Mouse (Mus musculus): ENCODE data around the gene Egfem1.

The Egfem1 gene

GRCm38 (mm10) chr3:29107134-29107533, 25.3 kb downstream of the Egfem1 start:
- no peaks in the 10 kb centered on the region for H3K27me3 ChIP-seq (ENCODE audit: control insufficient read depth, insufficient read depth, low read length, poor library complexity, severe bottlenecking)
- DNase-seq (ENCODE audit: low read depth, low spot score) = no peak

GRCm38 (mm10) chr3:29110321-29110720, 28.5 kb downstream of the Egfem1 start:
- no peak for DNase-seq (ENCODE audit: low read depth, low spot score)
- no peaks in the 10 kb centered on the region for H3K27me3 ChIP-seq (ENCODE audit: control insufficient read depth, insufficient read depth, low read length, poor library complexity, severe bottlenecking)
- no peaks in the 10 kb centered on the region for H3K36me3 ChIP-seq (ENCODE audit: control insufficient read depth, insufficient read depth, low read length, poor library complexity, severe bottlenecking)

More at GRCm38 (mm10) chr3:29107134-29107533, 25.3 kb downstream of the Egfem1 start:
- H3K36me3 ChIP-seq (ENCODE audit: control insufficient read depth, insufficient read depth, low read length, poor library complexity, severe bottlenecking) = no peaks in the 10 kb centered on the region

- H3K36me3 ChIP-seq (ENCODE audit: control insufficient read depth, insufficient read depth, low read length, poor library complexity, severe bottlenecking) = no peaks in the 10 kb centered on the region
- H3K27me3 ChIP-seq (ENCODE audit: control insufficient read depth, insufficient read depth, low read length, poor library complexity, severe bottlenecking) = no peaks in the 10 kb centered on the region
- DNase-seq (ENCODE audit: low read depth, low spot score) = no peak
These were observed 32.7 kb downstream of the Egfem1 start for GRCm38 (mm10) chr3:29114517-29114916.

GRCm38 (mm10) chr3:29117379-29117778, 35.6 kb downstream of the Egfem1 start:
- H3K36me3 ChIP-seq (ENCODE audit: control insufficient read depth, insufficient read depth, low read length, poor library complexity, severe bottlenecking) = no peaks in the 10 kb centered on the region
- DNase-seq (ENCODE audit: low read depth, low spot score) = no peak
- no peaks in the 10 kb centered on the region for H3K27me3 ChIP-seq (ENCODE audit: control insufficient read depth, insufficient read depth, low read length, poor library complexity, severe bottlenecking)

- H3K36me3 ChIP-seq (ENCODE audit: control insufficient read depth, insufficient read depth, low read length, poor library complexity, severe bottlenecking) = no peaks in the 10 kb centered on the region
- no peak for DNase-seq (ENCODE audit: low read depth, low spot score)
- H3K27me3 ChIP-seq (ENCODE audit: control insufficient read depth, insufficient read depth, low read length, poor library complexity, severe bottlenecking) = no peaks in the 10 kb centered on the region
These were observed 40.7 kb downstream of the Egfem1 start for GRCm38 (mm10) chr3:29122556-29122955.

GRCm38 (mm10) chr3:29132054-29132931, 50.5 kb downstream of the Egfem1 start:
- Histone ChIP-seq H3K27me3 (ENCODE audit: control insufficient read depth, insufficient read depth, low read length, poor library complexity, severe bottlenecking) (no peaks in the 10 kb centered on the region), H3K36me3 (ENCODE audit: control insufficient read depth, insufficient read depth, low read length, poor library complexity, severe bottlenecking) (no peaks in the 10 kb centered on the region)
- no peak for DNase-seq (ENCODE audit: low read depth, low spot score)

GRCm38 (mm10) chr3:29134509-29134908, 52.7 kb downstream of the Egfem1 start:
- DNase-seq (ENCODE audit: low read depth, low spot score) = no peak
- Histone ChIP-seq H3K27me3 (ENCODE audit: control insufficient read depth, insufficient read depth, low read length, poor library complexity, severe bottlenecking) (no peaks in the 10 kb centered on the region), H3K36me3 (ENCODE audit: control insufficient read depth, insufficient read depth, low read length, poor library complexity, severe bottlenecking) (no peaks in the 10 kb centered on the region)

- no peaks in the 10 kb centered on the region for H3K27me3 ChIP-seq (ENCODE audit: control insufficient read depth, insufficient read depth, low read length, poor library complexity, severe bottlenecking)
- DNase-seq (ENCODE audit: low read depth, low spot score) = no peak
- no peaks in the 10 kb centered on the region for H3K36me3 ChIP-seq (ENCODE audit: control insufficient read depth, insufficient read depth, low read length, poor library complexity, severe bottlenecking)
These were observed 53.6 kb downstream of the Egfem1 start for GRCm38 (mm10) chr3:29135176-29136064.

GRCm38 (mm10) chr3:29136065-29136955, 54.5 kb downstream of the Egfem1 start:
- DNase-seq (ENCODE audit: low read depth, low spot score) = no peak
- Histone ChIP-seq H3K27me3 (ENCODE audit: control insufficient read depth, insufficient read depth, low read length, poor library complexity, severe bottlenecking) (no peaks in the 10 kb centered on the region), H3K36me3 (ENCODE audit: control insufficient read depth, insufficient read depth, low read length, poor library complexity, severe bottlenecking) (no peaks in the 10 kb centered on the region)

GRCm38 (mm10) chr3:29168401-29168800, 86.6 kb downstream of the Egfem1 start:
- Histone ChIP-seq H3K36me3 (ENCODE audit: control insufficient read depth, insufficient read depth, low read length, poor library complexity, severe bottlenecking) (no peaks in the 10 kb centered on the region), H3K27me3 (ENCODE audit: control insufficient read depth, insufficient read depth, low read length, poor library complexity, severe bottlenecking) (no peaks in the 10 kb centered on the region)
- no peak for DNase-seq (ENCODE audit: low read depth, low spot score)

GRCm38 (mm10) chr3:29169003-29169402, 87.2 kb downstream of the Egfem1 start:
- Histone ChIP-seq H3K27me3 (ENCODE audit: control insufficient read depth, insufficient read depth, low read length, poor library complexity, severe bottlenecking) (no peaks in the 10 kb centered on the region), H3K36me3 (ENCODE audit: control insufficient read depth, insufficient read depth, low read length, poor library complexity, severe bottlenecking) (no peaks in the 10 kb centered on the region)
- no peak for DNase-seq (ENCODE audit: low read depth, low spot score)

- Histone ChIP-seq H3K27me3 (ENCODE audit: control insufficient read depth, insufficient read depth, low read length, poor library complexity, severe bottlenecking) (no peaks in the 10 kb centered on the region), H3K36me3 (ENCODE audit: control insufficient read depth, insufficient read depth, low read length, poor library complexity, severe bottlenecking) (no peaks in the 10 kb centered on the region)
- DNase-seq (ENCODE audit: low read depth, low spot score) = no peak
These were observed 95.2 kb downstream of the Egfem1 start for GRCm38 (mm10) chr3:29176991-29177390.

- H3K36me3 ChIP-seq (ENCODE audit: control insufficient read depth, insufficient read depth, low read length, poor library complexity, severe bottlenecking) = no peaks in the 10 kb centered on the region
- no peaks in the 10 kb centered on the region for H3K27me3 ChIP-seq (ENCODE audit: control insufficient read depth, insufficient read depth, low read length, poor library complexity, severe bottlenecking)
- no peak for DNase-seq (ENCODE audit: low read depth, low spot score)
These were observed 101.2 kb downstream of the Egfem1 start for GRCm38 (mm10) chr3:29182988-29183387.

GRCm38 (mm10) chr3:29183615-29184198, 101.9 kb downstream of the Egfem1 start:
- no peaks in the 10 kb centered on the region for H3K27me3 ChIP-seq (ENCODE audit: control insufficient read depth, insufficient read depth, low read length, poor library complexity, severe bottlenecking)
- no peaks in the 10 kb centered on the region for H3K36me3 ChIP-seq (ENCODE audit: control insufficient read depth, insufficient read depth, low read length, poor library complexity, severe bottlenecking)
- DNase-seq (ENCODE audit: low read depth, low spot score) = no peak
